Comparison of ENCODE assay signal across 21 mouse cellular contexts in the genomic region with DNA sequence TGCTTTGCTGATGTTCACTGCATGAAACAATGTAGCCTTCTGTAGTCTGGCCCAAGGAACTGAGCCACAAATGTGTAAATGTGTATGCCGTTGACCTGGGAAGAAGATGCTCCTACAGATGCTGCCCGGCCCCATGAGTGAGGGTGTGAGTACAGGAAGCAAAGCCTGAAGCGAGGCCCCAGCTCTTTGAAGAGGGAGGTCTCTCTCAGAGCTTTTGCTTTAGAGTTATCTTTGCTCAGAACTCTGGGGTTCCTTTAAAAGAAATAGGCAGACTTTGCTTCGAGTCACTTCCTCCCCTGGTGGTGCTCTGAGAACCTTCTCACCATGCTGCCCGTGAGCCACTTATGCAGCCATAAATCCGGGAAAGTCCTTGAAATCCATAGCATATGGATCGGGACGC. TPM values are rescaled to one million over a fixed set of nuclear protein-coding genes. Genes with fewer than 3 reads are reported as not detected.
DNase-seq lines count a peak whose midpoint lies in the region; ATAC-seq and TF ChIP-seq lines count a peak whose summit lies in the region.
"Had no signal": no experiment of that assay in that cellular context is flagged by ENCODE, and none has a peak within 500 bp of the region (broad histone marks: within the 10 kb centered on the region; RNA-seq: fewer than 3 reads in every experiment).

No protein-coding gene starts in this region.

- peak; percentile 12 for ATAC-seq in activated CD4-positive, CD25-positive, alpha-beta regulatory T cell, adult 4 months
- ATAC-seq: forebrain, postnatal 0 days; liver, embryonic 12.5 days had no signal

- TF ChIP-seq CTCF in left cerebral cortex, adult 2 months (IDR thresholded peaks at IDR 0.05): no peak
- no peak for TF ChIP-seq CTCF in small intestine, adult 2 months (IDR thresholded peaks at IDR 0.05; ENCODE audit: extremely low read depth, insufficient read length, insufficient replicate concordance, low read depth, low read length)

- no peak for DNase-seq in left cerebral cortex, adult 2 months (ENCODE audit: extremely low spot score in 1 of 2, low spot score in 2 of 2)
- DNase-seq in left cerebral cortex, postnatal 4 days: no peak
- peak; percentile 62 for DNase-seq in thymus, postnatal 4 days
- DNase-seq in embryo, embryonic 10.5 days (ENCODE audit: low spot score): no peak
- no peak for DNase-seq in yolk sac, embryonic 10.5 days (ENCODE audit: low spot score)
- DNase-seq: adrenal gland, adult 8-10 months; cerebellum, adult 9-11 months; forebrain, postnatal 0 days; kidney, adult 2 months; kidney, postnatal 25 days; layer of hippocampus, adult 9-11 months; lung, embryonic 14.5 days; lung, postnatal 4 days; right cerebral cortex, postnatal 25 days had no signal

- intact Hi-C loops in left cerebral cortex, adult 2 months (cut with DNase I): loop anchor here (5.0 kb wide), 1 partner anchor 127 kb away; the partner anchor contains the start of gene Camkk2
- intact Hi-C loops in left cerebral cortex, postnatal 4 days (cut with DNase I): no loop called here

- H3K27me3 ChIP-seq in small intestine, adult 2 months (ENCODE audit: control insufficient read depth, insufficient read depth, low read length): no peaks in the 10 kb centered on the region
- H3K27me3 ChIP-seq: embryonic facial prominence, embryonic 15.5 days had no signal

- no peaks in the 10 kb centered on the region for H3K36me3 ChIP-seq in small intestine, adult 2 months (ENCODE audit: control insufficient read depth, insufficient read depth, low read length)
- H3K36me3 ChIP-seq: embryonic facial prominence, embryonic 15.5 days; hindbrain, embryonic 10.5 days; liver, embryonic 12.5 days had no signal

- peak overlapping the region; percentile 61; the same call in 1 of the 2 replicates for H3K27ac ChIP-seq in left cerebral cortex, adult 2 months
- H3K27ac ChIP-seq in small intestine, adult 2 months (ENCODE audit: insufficient read depth, low read depth, low read length): peak overlapping the region; percentile 29; the same call in 1 of the 2 replicates
- H3K27ac ChIP-seq: embryonic facial prominence, embryonic 15.5 days; heart, embryonic 10.5 days; hindbrain, embryonic 10.5 days; liver, embryonic 12.5 days; stomach, postnatal 0 days had no signal

- peaks cover 1% of the 10 kb centered on the region for H3K4me1 ChIP-seq in small intestine, adult 2 months (ENCODE audit: control insufficient read depth, insufficient read depth, insufficient read length, low read length)

- no peak overlapping the region for H3K4me3 ChIP-seq in left cerebral cortex, adult 2 months
- H3K4me3 ChIP-seq in small intestine, adult 2 months (ENCODE audit: low read depth, low read length): peak overlapping the region; percentile 39
- H3K4me3 ChIP-seq: embryonic facial prominence, embryonic 15.5 days; heart, embryonic 10.5 days; hindbrain, embryonic 10.5 days; liver, embryonic 12.5 days had no signal

- TF ChIP-seq POLR2A in small intestine, adult 2 months (IDR thresholded peaks at IDR 0.05; ENCODE audit: low read depth, low read length): no peak

- 70% methylated on average over 8 of the region's 8 CpGs for WGBS in small intestine, adult 2 months

RNA-seq across cellular contexts. Expression of gene P2rx7, which starts 6.4 kb away (rescaled TPM):
- 1 to 10 TPM; 6.2 to 7.7 TPM for total RNA-seq in left cerebral cortex, adult 2 months (2021)
- total RNA-seq in left cerebral cortex, postnatal 4 days (2021): 1 to 10 TPM; 4.1 to 5.0 TPM
- polyA plus RNA-seq in activated CD4-positive, CD25-positive, alpha-beta regulatory T cell, adult 4 months (2017; shearing (Covaris generic)): 10 to 100 TPM; 62.3 to 85.8 TPM
- 12.0 and 24.3 TPM in 2 replicates for polyA plus RNA-seq in small intestine, adult 2 months (2012; rRNA removed)

RNA-seq across cellular contexts. Expression of gene Ift81, which starts 35.8 kb away (rescaled TPM):
- 10 to 100 TPM; 46.4 to 49.2 TPM for total RNA-seq in left cerebral cortex, adult 2 months (2021)
- total RNA-seq in left cerebral cortex, postnatal 4 days (2021): 10 to 100 TPM; 38.3 to 49.6 TPM
- 1 to 10 TPM; 2.1 to 6.2 TPM for polyA plus RNA-seq in activated CD4-positive, CD25-positive, alpha-beta regulatory T cell, adult 4 months (2017; shearing (Covaris generic))
- 0.09 and 0.15 TPM in 2 replicates for polyA plus RNA-seq in small intestine, adult 2 months (2012; rRNA removed)

RNA-seq across cellular contexts. Expression of gene P2rx4, which starts 57.2 kb away (rescaled TPM):
- total RNA-seq in left cerebral cortex, adult 2 months (2021): 10 to 100 TPM; 19.3 to 20.1 TPM
- 1 to 10 TPM; 6.8 to 8.6 TPM for total RNA-seq in left cerebral cortex, postnatal 4 days (2021)
- polyA plus RNA-seq in activated CD4-positive, CD25-positive, alpha-beta regulatory T cell, adult 4 months (2017; shearing (Covaris generic)): 10 to 100 TPM; 27.6 to 32.1 TPM
- 26.6 and 61.9 TPM in 2 replicates for polyA plus RNA-seq in small intestine, adult 2 months (2012; rRNA removed)
